Mouse (Mus musculus): ENCODE data around the gene Mfge8.

Gene Mfge8

GRCm38 (mm10) chr7:79148711-79149266 is at the start of gene Mfge8:
TSS of gene Mfge8 (minus strand) at chr7:79149060.
- peak; percentile 76 for DNase-seq

- DNase-seq: no peak
Observed at GRCm38 (mm10) chr7:79194560-79195413, 45.9 kb upstream of the Mfge8 start.

- DNase-seq: no peak
Observed at GRCm38 (mm10) chr7:79193936-79194335, 45.1 kb upstream of the Mfge8 start.

- DNase-seq: no peak
Observed at GRCm38 (mm10) chr7:79191501-79191900, 42.6 kb upstream of the Mfge8 start.

GRCm38 (mm10) chr7:79190592-79190991 is 41.7 kb upstream of the Mfge8 start:
- DNase-seq: peak; percentile 42

- DNase-seq: no peak
Observed at GRCm38 (mm10) chr7:79189211-79189610, 40.4 kb upstream of the Mfge8 start.

GRCm38 (mm10) chr7:79187591-79187990 is 38.7 kb upstream of the Mfge8 start:
- no peak for DNase-seq

GRCm38 (mm10) chr7:79183417-79183816 is 34.6 kb upstream of the Mfge8 start:
- DNase-seq: no peak

GRCm38 (mm10) chr7:79173800-79174199 is 24.9 kb upstream of the Mfge8 start:
- DNase-seq: no peak

GRCm38 (mm10) chr7:79171782-79172181 is 22.9 kb upstream of the Mfge8 start:
- DNase-seq: no peak

GRCm38 (mm10) chr7:79167006-79167562 is 18.2 kb upstream of the Mfge8 start:
- no peak for DNase-seq

- DNase-seq: no peak
Observed at GRCm38 (mm10) chr7:79159406-79159805, 10.5 kb upstream of the Mfge8 start.

GRCm38 (mm10) chr7:79149522-79149921 is 662 bp upstream of the Mfge8 start:
- DNase-seq: no peak

- peak; percentile 29 for DNase-seq
Observed at GRCm38 (mm10) chr7:79147931-79148653, 768 bp downstream of the Mfge8 start.

GRCm38 (mm10) chr7:79147011-79147837 is 1.6 kb downstream of the Mfge8 start:
- DNase-seq: peak; percentile 28

- peak; percentile 82 for DNase-seq
Observed at GRCm38 (mm10) chr7:79140897-79141296, 8.0 kb downstream of the Mfge8 start.

- no peak for DNase-seq
Observed at GRCm38 (mm10) chr7:79139891-79140591, 8.8 kb downstream of the Mfge8 start.

- DNase-seq: no peak
Observed at GRCm38 (mm10) chr7:79139328-79139824, 9.5 kb downstream of the Mfge8 start.

- DNase-seq: no peak
Observed at GRCm38 (mm10) chr7:79133391-79133790, 15.5 kb downstream of the Mfge8 start.

- no peak for DNase-seq
Observed at GRCm38 (mm10) chr7:79130843-79131444, 17.9 kb downstream of the Mfge8 start, which contains the start of gene Hapln3. TSS of gene Hapln3 (minus strand) at chr7:79131018.

GRCm38 (mm10) chr7:79130385-79130784 is 18.5 kb downstream of the Mfge8 start:
- peak; percentile 12 for DNase-seq

Data from thymus, postnatal 4 days (tissue).